Mouse (Mus musculus): ENCODE measurements around the gene Nus1.

- TF ChIP-seq CTCF (IDR thresholded peaks at IDR 0.05; ENCODE audit: low read depth, low read length): no peak
- TF ChIP-seq POLR2A (IDR thresholded peaks at IDR 0.05; ENCODE audit: insufficient read depth, low read length): no peak
- TF ChIP-seq EP300 (IDR thresholded peaks at IDR 0.05; ENCODE audit: insufficient read depth, low read depth, low read length): no peak
Measured at GRCm38 (mm10) chr10:52381321-52381801, 36.0 kb upstream of the Nus1 start.

Measured in ES-Bruce4 (cell line).